Mouse (Mus musculus): Measurements from ENCODE around the gene Gm11037.

DNA sequence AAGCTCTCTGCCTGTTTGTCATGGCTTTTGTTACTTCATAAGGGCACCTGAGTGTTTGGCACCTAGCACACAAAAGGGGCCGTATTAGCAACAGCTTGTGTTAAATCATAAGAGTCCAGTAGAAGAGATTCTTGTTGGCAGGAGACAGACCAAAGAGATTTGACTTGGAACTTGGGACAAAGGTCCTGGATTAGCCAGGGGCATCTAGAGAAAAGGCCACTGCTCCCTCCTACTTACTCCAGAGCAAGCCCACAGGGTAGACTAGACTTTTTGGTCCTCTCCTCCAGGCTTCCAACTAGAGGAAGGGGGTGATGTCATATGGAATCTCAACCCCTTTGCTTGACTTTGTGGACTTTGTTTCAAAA lies 42.6 kb downstream of the Gm11037 start:
- TF ChIP-seq CTCF (IDR thresholded peaks at IDR 0.05; ENCODE audit: borderline replicate concordance, control insufficient read depth, extremely low read depth, insufficient read depth, low read length, poor library complexity) (no peak), POLR2A (IDR thresholded peaks at IDR 0.05; ENCODE audit: control insufficient read depth, extremely low read depth, insufficient read depth, low read length, poor library complexity) (no peak)
